Mouse (Mus musculus) heart, adult 8-10 months (tissue): ENCODE data around the gene Lrrc40. TPM values are rescaled to one million over a fixed set of nuclear protein-coding genes. Genes with fewer than 3 reads are reported as not detected.
"Not testable (repeated sequence)": the region's sequence is repeated elsewhere in the genome, so short reads cannot be mapped to it uniquely, and the experiment has no call there.

Source experiments
- DNase-seq: peaks from one replicate; pipeline ENCODE4 v3.0.0; 2022; ENCODE audit warnings: low spot score
- total RNA-seq, 4 experiments: library from RNA; stranded (reverse); gene quantifications; 2 replicates each; pipeline ENCODE4 v1.2.4; 2022

The Lrrc40 gene
- total RNA-seq, 4 experiments from 2014 or later, result 9.5 to 12.8 (median 11.5) TPM

DNA sequence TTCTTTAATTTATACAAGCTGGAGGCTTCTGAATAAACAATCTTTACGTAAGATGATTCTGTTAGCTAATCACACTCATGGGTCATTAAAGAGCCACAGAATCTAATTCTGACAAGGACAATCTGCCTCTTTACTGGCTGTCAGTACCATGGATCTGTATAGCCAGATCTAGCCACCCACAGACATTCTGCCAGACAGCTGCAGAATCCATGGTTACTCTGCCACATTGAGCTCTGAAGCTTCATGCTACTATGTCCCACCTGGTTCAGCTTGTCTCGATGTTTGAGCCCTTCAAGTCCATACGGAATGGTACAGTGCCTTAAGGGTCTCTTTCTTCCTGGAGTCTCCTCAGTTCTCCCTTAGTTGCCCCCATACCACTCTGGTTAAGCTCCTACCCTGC, 55.1 kb downstream of the Lrrc40 start:
- DNase-seq, result no peak

DNA sequence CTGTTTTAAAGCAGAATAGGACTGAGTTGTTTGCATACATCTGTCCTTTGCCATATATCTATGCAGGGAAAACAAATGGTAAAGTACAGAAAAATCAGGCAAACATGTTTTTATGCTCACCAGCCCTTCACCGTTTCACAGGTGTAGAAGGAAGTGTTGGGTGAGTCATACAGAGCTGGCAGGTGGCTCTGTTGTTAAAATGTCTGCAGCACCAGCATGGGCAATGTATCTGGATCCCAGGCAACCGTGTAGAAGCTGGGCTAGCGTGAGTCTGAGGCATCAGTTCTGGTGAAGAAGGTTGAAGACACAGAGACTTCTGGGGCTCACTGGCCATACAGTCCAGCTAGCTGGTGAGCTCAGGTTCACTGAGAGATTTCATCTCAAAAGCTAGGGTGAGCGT, 57.5 kb downstream of the Lrrc40 start:
- DNase-seq, result no peak

DNA sequence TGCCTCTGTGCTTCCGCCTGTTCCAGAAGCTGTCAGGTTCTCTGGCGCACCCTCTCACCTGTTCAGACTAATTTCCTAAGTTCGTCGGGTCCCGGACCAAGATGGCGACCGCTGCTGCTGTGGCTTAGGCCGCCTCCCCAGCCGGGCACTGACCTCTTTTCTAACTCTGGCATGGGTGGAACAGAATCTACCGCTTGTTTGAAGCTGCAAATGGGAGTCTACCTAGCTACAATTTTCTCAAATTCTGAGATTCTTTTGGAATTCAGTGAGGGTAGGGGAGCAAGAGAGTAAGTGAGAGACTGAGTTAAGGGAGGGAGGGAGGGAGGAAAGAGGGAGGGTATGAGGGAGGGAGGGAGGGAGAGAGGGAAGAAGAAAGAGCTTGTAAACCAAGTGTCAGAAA, 65.6 kb downstream of the Lrrc40 start:
- DNase-seq, result not testable (repeated sequence)

DNA sequence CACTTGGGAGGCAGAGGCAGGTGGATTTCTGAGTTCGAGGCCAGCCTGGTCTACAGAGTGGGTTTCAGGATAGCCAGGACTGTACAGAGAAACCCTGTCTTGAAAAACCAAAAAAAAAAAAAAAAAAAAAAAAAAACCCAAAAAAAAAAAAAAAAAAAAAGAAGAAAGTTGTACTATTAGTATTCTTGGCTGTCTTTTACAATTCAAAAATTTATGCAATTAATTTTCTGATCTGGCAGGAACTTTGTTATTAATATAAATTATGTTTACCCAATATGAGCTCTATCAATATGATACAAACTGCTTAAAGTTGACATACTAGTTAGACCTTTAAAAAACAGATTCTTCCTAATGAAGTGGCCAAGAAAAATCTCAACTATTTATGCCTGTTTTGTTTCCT, 66.1 kb downstream of the Lrrc40 start:
- not testable (repeated sequence) for DNase-seq

DNA sequence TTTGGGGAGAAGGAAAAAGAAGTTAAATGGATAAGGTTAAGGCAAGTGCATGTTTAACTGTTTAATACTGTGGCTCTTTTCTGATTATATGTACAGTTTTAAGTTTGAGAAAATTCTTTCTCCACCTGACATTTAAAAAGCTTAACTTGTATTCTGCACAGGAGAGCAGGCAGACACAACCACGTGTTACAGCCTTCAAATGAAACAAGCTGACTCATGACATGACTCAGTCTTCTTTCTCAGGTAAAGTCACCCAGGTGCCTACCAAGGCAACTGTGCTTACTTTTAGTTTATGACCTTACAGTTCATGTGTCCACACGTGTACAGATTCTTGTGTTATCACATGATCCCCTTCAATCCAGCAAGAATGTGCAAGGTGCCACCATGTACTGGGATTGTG, 67.0 kb downstream of the Lrrc40 start:
- DNase-seq, result no peak

DNA sequence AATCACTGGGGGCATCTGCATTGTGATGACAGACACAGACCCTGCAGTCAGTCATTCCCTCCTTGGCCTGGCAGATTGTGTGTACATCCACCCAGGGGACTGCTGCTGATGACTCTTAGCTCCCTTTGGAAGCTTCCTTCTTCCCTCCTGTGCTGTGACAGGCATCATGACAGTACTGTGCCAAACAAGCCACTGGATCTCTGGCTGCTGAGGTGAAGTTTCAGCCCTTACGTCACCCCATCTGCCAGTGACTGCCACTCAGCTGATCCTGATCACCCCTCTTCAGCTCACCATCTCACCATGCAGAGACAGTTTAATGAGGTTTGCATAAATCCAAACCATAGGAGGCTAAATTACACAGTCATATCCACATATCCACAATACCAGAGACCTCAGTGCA, 68.8 kb downstream of the Lrrc40 start:
- no peak for DNase-seq

Other genes with a start within 250 kb of the Lrrc40 start
- 1 to 10 TPM; 2.4 to 6.0 (median 4.6) TPM for gene Cth, start 111.6 kb upstream of the Lrrc40 start, total RNA-seq
- gene Ankrd13c, start 89.4 kb upstream of the Lrrc40 start, total RNA-seq, result 10 to 100 TPM; 24.3 to 30.1 (median 28.5) TPM
- 10 to 100 TPM; 32.2 to 45.6 (median 37.9) TPM for gene Srsf11, start within 50 bp of the Lrrc40 start, total RNA-seq